Mouse (Mus musculus) B cell, adult 67 days (primary cell): ENCODE results near the gene Unc5a. TPM values are rescaled to one million over a fixed set of nuclear protein-coding genes. Genes with fewer than 3 reads are reported as not detected.

Experiments used
- total RNA-seq, 2 experiments: library from RNA; stranded (reverse); gene quantifications; 4 replicates each; pipeline ENCODE4 v1.2.4; 2023

Unc5a gene
- 1 to 10 TPM in 1 of 2 experiments, not detected in 1; 1.8 TPM for total RNA-seq

DNA sequence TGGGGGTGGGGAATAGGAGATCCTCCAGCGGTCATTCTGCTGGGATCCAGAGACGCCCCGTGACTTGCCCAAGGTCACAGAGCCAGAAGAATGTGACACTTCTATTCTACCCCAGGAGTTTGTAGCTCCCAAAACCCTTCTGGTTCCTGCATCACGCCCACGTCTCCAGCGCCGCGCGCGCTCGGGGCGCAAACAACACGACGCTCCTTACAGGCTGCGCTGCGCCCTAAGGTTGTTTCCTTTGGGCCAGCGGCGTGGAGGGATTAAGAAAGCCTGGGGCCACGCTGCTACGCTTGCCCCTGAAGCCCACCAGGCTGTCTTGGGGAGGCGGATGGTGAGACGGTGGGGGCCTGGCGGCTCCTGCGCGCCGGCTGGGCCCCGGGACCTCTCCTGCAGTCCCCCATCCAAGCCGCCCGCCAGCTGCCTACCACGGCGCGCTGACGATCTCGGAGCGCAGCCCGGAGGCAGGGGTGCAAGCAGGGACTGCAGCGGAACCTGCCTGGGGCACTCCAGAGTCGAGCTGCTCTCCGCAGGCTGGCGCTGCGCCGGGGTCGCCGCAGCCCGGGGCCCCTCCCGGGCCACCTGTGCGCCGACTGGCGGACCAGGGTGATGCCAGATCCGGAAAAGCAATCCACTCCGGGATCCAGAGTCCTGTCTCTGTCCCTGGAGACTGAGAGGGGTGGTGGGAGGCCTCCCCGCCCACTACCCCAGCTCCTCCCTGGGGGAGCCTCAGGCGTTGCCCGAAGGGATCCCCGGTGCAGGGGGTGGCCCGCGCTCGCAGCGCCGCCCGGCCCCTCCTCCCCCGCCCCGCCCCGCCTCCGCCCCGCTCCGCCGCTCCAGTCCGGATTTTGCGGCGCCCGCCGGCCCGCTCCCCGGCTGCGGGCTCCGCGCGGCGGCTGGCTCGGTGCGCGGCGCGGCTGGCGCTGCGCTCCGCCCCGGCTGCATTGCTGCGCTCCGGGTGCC, at the start of gene Unc5a:
Unc5a (plus strand) TSS at position 881 of the 963 bp plus-strand sequence.

DNA sequence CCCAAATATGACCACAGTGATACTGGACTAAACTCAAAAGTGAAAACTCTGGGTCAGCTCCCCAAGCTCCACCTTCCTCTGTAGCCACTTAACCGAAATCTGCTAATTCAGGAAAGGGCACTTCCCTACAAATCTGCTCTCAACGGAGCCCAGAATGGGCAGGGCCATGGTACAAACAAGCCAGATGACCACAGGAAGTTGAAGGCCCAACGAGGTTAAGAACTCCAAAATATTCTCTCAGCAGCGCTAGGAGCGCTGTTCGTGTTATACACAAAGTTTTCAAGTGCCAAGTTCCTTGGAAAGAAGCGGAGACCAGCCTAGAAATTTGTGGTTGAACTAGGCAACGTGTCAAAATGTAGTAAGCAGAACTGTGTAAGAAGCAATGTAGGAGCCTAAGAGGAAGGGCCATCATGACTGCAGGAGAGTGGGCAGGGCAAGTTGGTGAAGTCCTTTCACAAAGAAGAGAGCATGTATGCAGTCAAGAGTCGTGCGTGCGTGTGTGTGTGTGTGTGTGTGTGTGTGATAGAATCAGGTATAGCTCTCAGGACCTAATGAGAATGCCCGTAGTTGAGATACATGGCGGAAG, 72.1 kb downstream of the Unc5a start, which contains the start of gene Hk3:
Hk3 (minus strand) TSS at position 192 of the 586 bp plus-strand sequence.

Other genes starting within 250 kb of the Unc5a start
- gene Cdhr2, start 247.9 kb upstream of the Unc5a start, total RNA-seq: not detected
- gene Gprin1, start 199.5 kb upstream of the Unc5a start, total RNA-seq: not detected
- not detected for gene Sncb, start 182.8 kb upstream of the Unc5a start, total RNA-seq
- gene Eif4e1b, start 165.4 kb upstream of the Unc5a start, total RNA-seq: not detected
- 1 to 10 TPM; 7.6 to 8.8 TPM for gene Tspan17, start 160.0 kb upstream of the Unc5a start, total RNA-seq
- 1 to 10 TPM in 1 of 2 experiments, under 1 TPM in 1; 0.89 to 1.8 TPM for gene Hk3, start 72.0 kb downstream of the Unc5a start, total RNA-seq
- gene Uimc1, start 150.9 kb downstream of the Unc5a start, total RNA-seq: 10 to 100 TPM; 72.6 to 75.3 TPM
- 10 to 100 TPM; 44.0 to 44.3 TPM for gene Zfp346, start 155.9 kb downstream of the Unc5a start, total RNA-seq
- not detected for gene Gm17617, start 184.1 kb downstream of the Unc5a start, total RNA-seq
- gene Fgfr4, start 203.2 kb downstream of the Unc5a start, total RNA-seq: not detected